Mouse (Mus musculus) heart, embryonic 15.5 days (tissue): ENCODE data around the gene Zfp715. TPM values are rescaled to one million over a fixed set of nuclear protein-coding genes. Genes with fewer than 3 reads are reported as not detected.
"Not testable (repeated sequence)": the region's sequence is repeated elsewhere in the genome, so short reads cannot be mapped to it uniquely, and the experiment has no call there.

Experiments
- ATAC-seq: fragments of 200-750 bp; cut with Nextera tagmentation; replicated peaks from 2 replicates; pipeline ENCODE4 v1.8.0; 2017; ENCODE audit warnings: low read depth, moderate TSS enrichment; ENCODE audit not compliant: insufficient number of reproducible peaks, insufficient read depth, low FRiP score
- H3K27ac ChIP-seq: fragments of 300-500 bp; sonication (generic); 2 replicates; pipeline ENCODE4 v1.5.1; 2015; ENCODE audit warnings: mild to moderate bottlenecking, inconsistent platforms
- H3K27me3 ChIP-seq: fragments of 300-500 bp; sonication (generic); 2 replicates; pipeline ENCODE4 v1.6.1; 2015; ENCODE audit warnings: inconsistent platforms
- H3K36me3 ChIP-seq: fragments of 300-500 bp; sonication (generic); 2 replicates; pipeline ENCODE4 v1.6.1; 2015; ENCODE audit warnings: mild to moderate bottlenecking, inconsistent platforms
- H3K4me1 ChIP-seq: fragments of 300-500 bp; sonication (generic); replicated peaks from 2 replicates; pipeline ENCODE4 v1.6.1; 2015; ENCODE audit warnings: inconsistent platforms
- H3K4me2 ChIP-seq: fragments of 300-500 bp; sonication (generic); 2 replicates; pipeline ENCODE4 v1.6.1; 2015; ENCODE audit warnings: inconsistent platforms, mild to moderate bottlenecking, moderate library complexity
- H3K4me3 ChIP-seq: fragments of 300-500 bp; sonication (generic); 2 replicates; pipeline ENCODE4 v1.5.1; 2015; ENCODE audit warnings: mild to moderate bottlenecking, inconsistent platforms
- H3K9ac ChIP-seq: fragments of 300-500 bp; sonication (generic); 2 replicates; pipeline ENCODE4 v1.6.1; 2015; ENCODE audit warnings: mild to moderate bottlenecking, inconsistent platforms
- H3K9me3 ChIP-seq: fragments of 300-500 bp; sonication (generic); replicated peaks from 2 replicates; pipeline ENCODE4 v1.6.1; 2016; ENCODE audit warnings: inconsistent platforms
- WGBS: fragments of 180-500 bp; shearing (Covaris S2); methylation state at CpG from one replicate; pipeline ENCODE4 v1.1.7; 2015; ENCODE audit warnings: mixed read lengths; 5-methylcytosine and 5-hydroxymethylcytosine counted together
- polyA plus RNA-seq: library from polyadenylated mRNA; unstranded; fragments of >200 nt; fragmentation: Nextera tagmentation; extraction: Ambion mirVana; gene quantifications from 2 replicates; pipeline ENCODE4 v1.2.1, GENCODE M21; 2015

The Zfp715 gene
- 9.0 and 10.1 TPM in 2 replicates for polyA plus RNA-seq

DNA sequence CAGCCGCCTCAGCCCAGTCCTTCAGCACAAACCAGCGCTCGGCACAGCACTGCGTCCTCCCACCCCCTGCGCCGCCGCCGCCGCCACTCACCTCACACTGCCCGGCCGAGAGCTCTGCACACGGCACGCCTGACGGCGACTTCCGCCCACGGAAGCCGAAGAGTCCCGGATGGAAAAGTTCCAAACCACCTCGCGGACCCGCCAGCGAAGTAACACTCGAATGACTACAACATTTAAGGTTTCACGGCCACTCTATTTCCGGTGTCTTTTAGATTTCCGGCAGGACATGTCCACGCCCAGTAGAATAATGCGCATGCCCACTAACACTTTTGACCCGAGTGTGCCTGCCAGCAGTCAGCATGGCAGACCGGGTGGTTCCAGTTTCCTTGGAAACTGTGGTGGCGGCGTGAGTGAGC lies at the start of gene Zfp715:
TSS of gene Zfp715 (minus strand) at position 282 of the 416 bp plus-strand sequence.
- peak within 1 kb of the TSS; percentile 93 for H3K27ac ChIP-seq
- peak; percentile 94 for ATAC-seq
- no peaks in the 10 kb centered on the region for H3K27me3 ChIP-seq
- peak within 1 kb of the TSS; percentile 86 for H3K9ac ChIP-seq
- peak within 1 kb of the TSS; percentile 94 for H3K4me3 ChIP-seq
- H3K9me3 ChIP-seq, result no peaks in the 10 kb centered on the region
- peaks cover 19% of the 10 kb centered on the region for H3K36me3 ChIP-seq
- H3K4me2 ChIP-seq, result peak within 1 kb of the TSS; percentile 90
- peaks cover 22% of the 10 kb centered on the region for H3K4me1 ChIP-seq
- WGBS, result under 1% methylated on average over 33 of the region's 33 CpGs

DNA sequence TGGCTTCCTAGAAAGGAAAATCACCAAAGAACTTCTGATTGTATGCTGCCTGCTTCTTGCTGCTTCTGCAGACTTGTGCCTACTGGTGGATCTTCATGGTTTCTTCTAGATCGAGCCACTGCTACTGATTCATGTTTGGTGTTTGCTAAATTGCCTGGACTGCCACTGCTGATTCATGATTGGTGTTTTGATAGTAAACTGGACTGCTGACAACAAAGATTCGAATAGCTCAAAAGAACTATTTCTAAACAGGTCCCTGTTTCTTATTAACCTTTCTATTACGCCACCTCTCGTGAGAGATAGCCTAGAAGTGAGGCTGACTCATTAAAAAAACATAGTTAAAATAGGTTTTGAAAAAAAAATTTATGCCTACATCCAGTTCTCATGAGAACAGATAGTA lies 48.9 kb upstream of the Zfp715 start:
- no peaks in the 10 kb centered on the region for H3K4me1 ChIP-seq
- no peak overlapping the region for H3K27ac ChIP-seq
- WGBS, result 59% methylated on average over 4 of the region's 4 CpGs
- no peak overlapping the region for H3K4me3 ChIP-seq
- H3K36me3 ChIP-seq, result no peaks in the 10 kb centered on the region
- ATAC-seq, result no peak
- no peaks in the 10 kb centered on the region for H3K27me3 ChIP-seq
- H3K9me3 ChIP-seq, result no peaks in the 10 kb centered on the region
- H3K4me2 ChIP-seq, result no peak overlapping the region
- no peak overlapping the region for H3K9ac ChIP-seq

DNA sequence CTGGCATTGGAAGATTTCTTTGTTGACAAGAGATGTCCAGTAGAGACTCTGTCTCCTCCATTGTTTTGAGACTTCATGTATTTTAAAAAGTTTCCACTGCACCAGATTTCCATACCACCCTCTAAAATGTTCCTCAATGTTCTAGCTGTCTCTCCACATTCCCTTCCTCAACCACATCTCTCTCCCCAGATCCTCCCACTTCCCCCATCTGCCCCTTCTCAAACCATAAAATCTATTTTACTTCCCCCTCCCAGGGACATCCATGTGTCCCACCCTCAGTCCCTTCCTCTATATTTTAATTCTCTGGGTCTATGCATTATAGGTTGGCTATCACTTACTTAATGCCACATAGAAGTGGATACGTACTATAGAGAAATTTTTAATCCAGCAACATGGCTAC lies 48.3 kb upstream of the Zfp715 start:
- H3K4me1 ChIP-seq, result no peaks in the 10 kb centered on the region
- WGBS, result 82% methylated on average over 1 of the region's 1 CpGs
- no peak overlapping the region for H3K9ac ChIP-seq
- no peak for ATAC-seq
- no peak overlapping the region for H3K4me2 ChIP-seq
- no peak overlapping the region for H3K4me3 ChIP-seq
- H3K9me3 ChIP-seq, result no peaks in the 10 kb centered on the region
- H3K27ac ChIP-seq, result no peak overlapping the region
- no peaks in the 10 kb centered on the region for H3K36me3 ChIP-seq
- no peaks in the 10 kb centered on the region for H3K27me3 ChIP-seq

DNA sequence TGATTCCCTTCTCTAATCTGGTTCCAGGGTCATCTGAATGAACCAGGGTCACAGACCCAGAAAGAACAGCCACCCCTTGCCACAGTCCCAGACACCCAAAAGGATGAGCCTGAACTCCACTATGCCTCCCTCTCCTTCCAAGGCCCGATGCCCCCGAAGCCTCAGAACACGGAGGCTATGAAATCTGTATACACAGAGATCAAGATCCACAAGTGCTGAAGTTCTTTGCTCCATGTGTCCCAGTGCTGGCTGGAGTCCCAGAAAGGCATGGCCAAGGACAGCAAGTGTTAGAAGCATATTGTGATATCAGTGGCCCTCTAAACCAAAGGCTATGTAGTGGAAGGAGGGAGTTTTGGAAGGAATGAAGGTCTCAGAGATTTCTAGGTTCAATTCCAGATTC lies 45.5 kb upstream of the Zfp715 start:
- Histone ChIP-seq H3K9me3 (no peaks in the 10 kb centered on the region), H3K4me2 (no peak overlapping the region), H3K36me3 (no peaks in the 10 kb centered on the region), H3K4me3 (no peak overlapping the region), H3K27ac (no peak overlapping the region), H3K4me1 (0 out of 2 replicates have a peak, but pooled peaks cover 2% of the 10 kb centered on the region), H3K9ac (no peak overlapping the region), H3K27me3 (no peaks in the 10 kb centered on the region)
- no peak for ATAC-seq
- WGBS, result 78% methylated on average over 3 of the region's 3 CpGs

DNA sequence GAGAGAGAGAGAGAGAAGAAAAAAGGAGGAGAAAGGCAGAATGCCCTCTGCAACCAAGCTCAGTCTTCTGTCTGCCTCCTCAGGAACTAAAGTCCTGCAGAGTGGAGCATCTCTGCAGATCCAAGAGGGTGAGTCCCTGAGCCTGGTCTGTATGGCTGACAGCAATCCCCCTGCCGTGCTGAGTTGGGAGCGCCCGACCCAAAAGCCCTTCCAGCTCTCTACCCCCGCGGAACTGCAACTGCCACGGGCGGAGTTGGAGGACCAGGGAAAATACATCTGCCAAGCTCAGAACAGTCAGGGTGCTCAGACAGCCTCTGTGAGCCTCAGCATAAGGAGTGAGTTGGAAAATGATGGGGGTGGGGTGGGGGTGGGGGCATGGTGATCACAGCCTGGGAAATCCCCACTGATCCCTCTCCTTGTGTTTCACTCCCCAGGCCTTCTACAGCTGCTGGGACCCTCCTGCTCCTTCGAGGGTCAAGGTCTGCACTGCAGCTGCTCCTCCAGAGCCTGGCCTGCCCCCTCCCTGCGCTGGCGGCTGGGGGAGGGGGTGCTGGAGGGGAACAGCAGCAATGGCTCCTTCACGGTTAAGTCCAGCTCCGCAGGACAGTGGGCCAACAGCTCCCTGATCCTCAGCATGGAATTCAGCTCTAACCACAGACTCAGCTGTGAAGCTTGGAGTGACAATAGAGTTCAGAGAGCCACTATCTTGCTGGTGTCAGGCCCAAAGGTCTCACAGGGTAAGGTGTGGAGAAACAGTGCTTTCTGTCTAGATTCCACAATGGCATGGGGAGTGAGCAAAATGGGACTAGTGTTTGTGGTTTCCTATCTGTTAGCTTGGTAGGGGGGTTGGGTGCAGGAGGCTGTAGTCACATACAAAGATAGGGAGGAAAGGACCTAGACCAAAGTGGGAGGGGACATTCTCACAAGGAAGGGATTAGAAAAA lies 42.1 kb upstream of the Zfp715 start:
- Histone ChIP-seq H3K27me3 (no peaks in the 10 kb centered on the region), H3K9ac (no peak overlapping the region), H3K9me3 (no peaks in the 10 kb centered on the region), H3K4me3 (no peak overlapping the region), H3K27ac (no peak overlapping the region), H3K4me2 (no peak overlapping the region), H3K4me1 (0 out of 2 replicates have a peak, but pooled peaks cover 2% of the 10 kb centered on the region), H3K36me3 (no peaks in the 10 kb centered on the region)
- no peak for ATAC-seq
- 7% methylated on average over 12 of the region's 12 CpGs for WGBS

DNA sequence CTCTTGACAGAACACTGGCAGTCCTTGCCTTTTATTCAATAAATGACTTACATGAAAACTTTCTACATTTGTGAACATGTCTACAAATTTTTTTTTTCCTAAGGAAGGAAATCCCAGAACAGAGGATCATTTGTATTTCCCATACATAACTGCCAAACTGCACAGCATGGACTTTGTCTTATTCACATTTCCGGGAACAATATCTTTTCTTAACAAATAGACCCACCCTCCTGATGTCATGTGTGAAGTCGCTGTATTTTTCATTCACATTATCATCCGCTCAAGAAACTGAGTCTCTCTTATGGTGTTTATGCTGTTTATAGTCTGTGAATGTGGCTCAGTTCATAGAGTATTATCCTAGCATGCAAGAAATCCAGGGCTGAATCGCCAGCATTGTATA lies 40.7 kb upstream of the Zfp715 start:
- Histone ChIP-seq H3K9ac (no peak overlapping the region), H3K9me3 (no peaks in the 10 kb centered on the region), H3K4me2 (no peak overlapping the region), H3K4me1 (0 out of 2 replicates have a peak, but pooled peaks cover 2% of the 10 kb centered on the region), H3K27ac (no peak overlapping the region), H3K4me3 (no peak overlapping the region), H3K36me3 (no peaks in the 10 kb centered on the region), H3K27me3 (no peaks in the 10 kb centered on the region)
- 80% methylated on average over 4 of the region's 4 CpGs for WGBS
- ATAC-seq, result no peak

DNA sequence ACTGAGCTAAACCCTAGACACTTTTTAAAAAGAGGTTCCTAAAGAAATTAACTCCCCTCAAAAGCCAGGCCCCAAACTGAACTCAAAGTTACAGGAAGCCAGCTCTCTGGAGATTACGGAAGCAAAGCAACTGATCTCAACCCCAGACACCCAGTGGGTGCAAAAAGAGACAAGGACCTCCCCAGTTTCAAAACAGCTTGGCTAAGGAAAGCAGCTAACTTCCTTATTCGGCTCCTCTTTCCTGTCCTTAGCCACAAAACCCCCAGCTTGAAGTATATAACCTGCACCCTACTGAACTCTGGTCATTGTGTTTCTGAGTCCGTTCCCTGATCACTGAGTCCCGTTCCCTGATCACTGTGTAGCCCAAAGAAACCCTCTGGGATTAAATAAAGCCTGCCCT lies 40.0 kb upstream of the Zfp715 start:
- H3K4me1 ChIP-seq, result 0 out of 2 replicates have a peak, but pooled peaks cover 2% of the 10 kb centered on the region
- no peaks in the 10 kb centered on the region for H3K36me3 ChIP-seq
- no peak overlapping the region for H3K27ac ChIP-seq
- no peak overlapping the region for H3K4me2 ChIP-seq
- H3K9ac ChIP-seq, result no peak overlapping the region
- no peaks in the 10 kb centered on the region for H3K27me3 ChIP-seq
- ATAC-seq, result no peak
- H3K4me3 ChIP-seq, result no peak overlapping the region
- 55% methylated on average over 4 of the region's 4 CpGs for WGBS
- H3K9me3 ChIP-seq, result no peaks in the 10 kb centered on the region

DNA sequence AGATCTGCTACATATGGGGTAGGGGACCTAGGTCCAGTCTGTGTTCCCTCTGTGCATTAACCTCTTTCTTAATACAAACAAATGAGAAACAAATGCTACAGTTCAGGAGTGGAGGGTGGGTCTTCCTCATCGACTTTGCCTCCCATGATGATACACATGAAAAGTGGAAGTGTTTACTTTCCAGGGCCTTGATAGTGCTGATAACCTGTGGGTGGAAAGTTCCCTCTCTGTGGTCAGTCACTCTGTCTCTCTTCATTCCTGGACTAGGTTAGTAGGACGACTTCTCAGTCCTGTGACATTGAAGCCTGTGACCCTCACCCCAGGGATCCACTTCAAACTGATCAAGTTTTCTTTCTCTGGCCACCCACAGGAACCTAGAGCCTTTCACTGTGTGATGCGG lies 38.1 kb upstream of the Zfp715 start, which contains the start of gene Siglecf:
TSS of gene Siglecf (plus strand) at position 188 of the 400 bp plus-strand sequence.
- 52% methylated on average over 3 of the region's 3 CpGs for WGBS
- Histone ChIP-seq H3K27me3 (no peaks in the 10 kb centered on the region), H3K9ac (no peak within 1 kb of the TSS), H3K9me3 (no peaks in the 10 kb centered on the region), H3K4me2 (no peak within 1 kb of the TSS), H3K27ac (no peak within 1 kb of the TSS), H3K4me1 (0 out of 2 replicates have a peak, but pooled peaks cover 2% of the 10 kb centered on the region), H3K36me3 (no peaks in the 10 kb centered on the region), H3K4me3 (no peak within 1 kb of the TSS)
- ATAC-seq, result no peak

DNA sequence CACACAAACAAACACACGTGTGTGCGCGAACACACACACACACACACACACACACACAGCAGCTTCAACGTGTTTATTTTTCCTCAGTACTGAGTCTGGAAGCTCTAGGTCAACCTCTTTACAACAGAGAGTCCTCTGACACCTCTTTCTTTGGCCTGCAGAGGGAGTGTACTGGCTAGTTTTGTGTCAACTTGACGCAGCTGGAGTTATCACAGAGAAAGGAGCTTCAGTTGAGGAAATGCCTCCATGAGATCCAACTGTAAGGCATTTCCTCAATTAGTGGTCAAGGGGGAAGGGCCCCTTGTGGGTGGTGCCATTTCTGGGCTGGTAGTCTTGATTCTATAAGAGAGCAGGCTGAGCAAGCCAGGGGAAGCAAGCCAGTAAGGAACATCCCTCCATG lies 36.5 kb upstream of the Zfp715 start:
- not testable (repeated sequence) for H3K9me3 ChIP-seq, H3K4me3 ChIP-seq, H3K27me3 ChIP-seq, H3K4me2 ChIP-seq, H3K27ac ChIP-seq, H3K4me1 ChIP-seq, H3K9ac ChIP-seq, ATAC-seq, H3K36me3 ChIP-seq
- WGBS, result 66% methylated on average over 5 of the region's 5 CpGs

DNA sequence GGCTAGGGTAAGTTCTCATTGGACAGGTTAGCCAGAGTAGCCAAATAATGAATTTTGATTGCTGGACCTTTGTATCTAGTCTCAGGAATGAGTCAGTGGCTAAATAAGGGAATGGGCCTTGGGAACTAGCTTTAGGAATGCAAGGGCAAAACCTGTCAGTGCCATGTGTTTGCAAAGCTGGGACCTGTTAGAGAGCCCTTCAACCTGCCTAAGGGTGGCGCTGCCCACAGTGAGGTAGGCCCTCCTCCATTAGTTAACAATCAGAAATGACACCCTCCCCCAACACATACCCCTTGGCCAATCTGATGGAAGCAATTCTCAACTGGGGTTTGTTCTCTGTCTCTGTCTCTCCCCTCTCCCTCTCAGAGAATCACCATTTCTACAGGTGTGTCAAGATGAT lies 33.5 kb upstream of the Zfp715 start:
- H3K4me3 ChIP-seq, result no peak overlapping the region
- no peak overlapping the region for H3K27ac ChIP-seq
- no peaks in the 10 kb centered on the region for H3K4me1 ChIP-seq
- 45% methylated on average over 1 of the region's 1 CpGs for WGBS
- ATAC-seq, result no peak
- H3K27me3 ChIP-seq, result no peaks in the 10 kb centered on the region
- H3K4me2 ChIP-seq, result no peak overlapping the region
- no peaks in the 10 kb centered on the region for H3K36me3 ChIP-seq
- no peak overlapping the region for H3K9ac ChIP-seq
- no peaks in the 10 kb centered on the region for H3K9me3 ChIP-seq

DNA sequence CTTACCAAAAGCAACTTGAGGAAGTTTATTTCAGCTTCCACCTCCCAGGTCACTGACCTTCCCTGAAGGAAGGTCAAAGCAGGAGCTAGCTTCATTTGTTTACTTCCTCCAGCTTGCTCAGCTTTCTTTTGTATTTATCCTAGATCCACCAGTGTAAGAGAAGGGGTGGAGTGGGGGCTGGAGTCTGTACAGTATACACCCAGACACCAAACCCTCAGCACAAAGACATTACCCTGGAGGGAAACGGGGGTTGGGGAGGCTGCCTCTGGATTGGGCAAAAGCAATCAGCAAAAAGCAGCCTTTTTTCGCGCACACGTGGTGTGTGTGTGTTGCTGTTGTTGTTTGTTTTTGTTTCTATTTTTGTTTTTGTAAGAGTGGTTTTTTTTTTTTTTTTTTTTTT lies 33.1 kb upstream of the Zfp715 start:
- WGBS, result 67% methylated on average over 4 of the region's 4 CpGs
- ATAC-seq, result no peak
- H3K27ac ChIP-seq, result no peak overlapping the region

DNA sequence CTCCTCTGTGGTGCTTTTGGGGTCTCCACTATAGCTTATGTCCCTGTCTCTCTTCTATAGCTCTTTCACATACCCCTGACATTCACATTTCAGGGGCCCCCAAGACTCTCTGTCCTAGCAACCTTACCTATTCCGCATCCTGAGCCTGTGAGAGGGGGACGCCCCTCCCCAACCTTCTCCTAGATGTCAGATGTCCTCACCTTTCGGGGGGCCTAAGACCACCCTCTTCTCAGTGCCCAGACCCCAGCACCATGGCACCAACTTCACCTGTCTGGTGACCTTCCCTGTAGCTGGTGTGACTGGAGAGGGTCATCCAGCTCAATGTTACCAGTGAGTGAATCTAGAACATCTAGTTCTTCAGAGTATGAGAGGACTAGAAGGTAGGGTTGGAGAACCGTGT lies 31.4 kb upstream of the Zfp715 start:
- Histone ChIP-seq H3K4me3 (no peak overlapping the region), H3K9me3 (no peaks in the 10 kb centered on the region), H3K27me3 (no peaks in the 10 kb centered on the region), H3K36me3 (no peaks in the 10 kb centered on the region), H3K27ac (no peak overlapping the region), H3K9ac (no peak overlapping the region), H3K4me1 (no peaks in the 10 kb centered on the region), H3K4me2 (no peak overlapping the region)
- 63% methylated on average over 4 of the region's 4 CpGs for WGBS
- no peak for ATAC-seq

More for the DNA sequence above, 33.1 kb upstream of the Zfp715 start:
- Histone ChIP-seq H3K9me3 (no peaks in the 10 kb centered on the region), H3K4me1 (no peaks in the 10 kb centered on the region), H3K36me3 (no peaks in the 10 kb centered on the region), H3K4me3 (no peak overlapping the region), H3K4me2 (no peak overlapping the region), H3K27me3 (no peaks in the 10 kb centered on the region), H3K9ac (no peak overlapping the region)
